Mouse (Mus musculus): Measurements from ENCODE around the gene Rc3h1. TPM values are rescaled to one million over a fixed set of nuclear protein-coding genes. Genes with fewer than 3 reads are reported as not detected.
"Not testable (repeated sequence)": the region's sequence is repeated elsewhere in the genome, so short reads cannot be mapped to it uniquely, and the experiment has no call there.

Rc3h1 gene
- polyA plus RNA-seq, 1 experiment from 2014 or later, result 9.9 TPM

- WGBS, result 85% methylated on average over 5 of the region's 5 CpGs
- Histone ChIP-seq H3K4me1 (no peaks in the 10 kb centered on the region), H3K9me3 (no peaks in the 10 kb centered on the region), H3K36me3 (peaks cover 66% of the 10 kb centered on the region), H3K4me2 (replicated peaks) (no peak overlapping the region), H3K27ac (replicated peaks) (no peak overlapping the region), H3K27me3 (no peaks in the 10 kb centered on the region), H3K4me3 (no peak overlapping the region), H3K9ac (replicated peaks) (no peak overlapping the region)
- no peak for ATAC-seq (ENCODE audit: low FRiP score, low read depth)
Measured at GRCm38 (mm10) chr1:160968643-160969042, 62.4 kb downstream of the Rc3h1 start.

- no peaks in the 10 kb centered on the region for H3K4me1 ChIP-seq
- H3K9ac ChIP-seq (replicated peaks), result no peak within 1 kb of the TSS
- no peaks in the 10 kb centered on the region for H3K9me3 ChIP-seq
- no peak within 1 kb of the TSS for H3K4me2 ChIP-seq (replicated peaks)
- H3K27me3 ChIP-seq, result no peaks in the 10 kb centered on the region
- H3K4me3 ChIP-seq, result no peak within 1 kb of the TSS
- no peak for ATAC-seq (ENCODE audit: low FRiP score, low read depth)
- H3K36me3 ChIP-seq, result no peaks in the 10 kb centered on the region
- no peak within 1 kb of the TSS for H3K27ac ChIP-seq (replicated peaks)
- WGBS, result 96% methylated on average over 4 of the region's 4 CpGs
Measured at GRCm38 (mm10) chr1:160978071-160978735, 72.0 kb downstream of the Rc3h1 start, which contains the start of gene Serpinc1. Gene Serpinc1, plus strand, starts transcription at chr1:160978585.

DNA sequence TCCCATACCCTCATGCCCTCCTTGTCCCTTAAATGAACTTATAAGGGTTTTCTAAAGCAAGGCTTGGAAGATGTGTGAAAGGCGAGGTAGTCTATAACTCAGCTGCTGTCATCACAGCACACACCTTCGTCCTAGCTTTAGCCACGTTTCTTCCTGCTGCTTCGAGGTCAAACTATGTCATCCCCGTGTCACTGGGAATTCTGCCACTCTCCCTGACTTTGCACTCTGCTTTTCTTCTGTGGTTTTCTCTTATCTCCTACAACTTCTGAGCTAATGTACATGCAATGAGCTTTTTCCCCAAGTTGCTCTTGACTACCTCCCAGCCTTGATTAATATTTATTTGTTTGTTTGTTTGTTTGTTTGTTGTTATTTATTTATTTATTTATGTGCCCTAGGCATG is 73.8 kb downstream of the Rc3h1 start:
- no peak for ATAC-seq (ENCODE audit: low FRiP score, low read depth)
- Histone ChIP-seq H3K27me3 (no peaks in the 10 kb centered on the region), H3K4me2 (replicated peaks) (no peak overlapping the region), H3K4me3 (no peak overlapping the region), H3K27ac (replicated peaks) (no peak overlapping the region), H3K9ac (replicated peaks) (no peak overlapping the region), H3K9me3 (no peaks in the 10 kb centered on the region), H3K4me1 (no peaks in the 10 kb centered on the region), H3K36me3 (no peaks in the 10 kb centered on the region)
- 85% methylated on average over 5 of the region's 5 CpGs for WGBS

DNA sequence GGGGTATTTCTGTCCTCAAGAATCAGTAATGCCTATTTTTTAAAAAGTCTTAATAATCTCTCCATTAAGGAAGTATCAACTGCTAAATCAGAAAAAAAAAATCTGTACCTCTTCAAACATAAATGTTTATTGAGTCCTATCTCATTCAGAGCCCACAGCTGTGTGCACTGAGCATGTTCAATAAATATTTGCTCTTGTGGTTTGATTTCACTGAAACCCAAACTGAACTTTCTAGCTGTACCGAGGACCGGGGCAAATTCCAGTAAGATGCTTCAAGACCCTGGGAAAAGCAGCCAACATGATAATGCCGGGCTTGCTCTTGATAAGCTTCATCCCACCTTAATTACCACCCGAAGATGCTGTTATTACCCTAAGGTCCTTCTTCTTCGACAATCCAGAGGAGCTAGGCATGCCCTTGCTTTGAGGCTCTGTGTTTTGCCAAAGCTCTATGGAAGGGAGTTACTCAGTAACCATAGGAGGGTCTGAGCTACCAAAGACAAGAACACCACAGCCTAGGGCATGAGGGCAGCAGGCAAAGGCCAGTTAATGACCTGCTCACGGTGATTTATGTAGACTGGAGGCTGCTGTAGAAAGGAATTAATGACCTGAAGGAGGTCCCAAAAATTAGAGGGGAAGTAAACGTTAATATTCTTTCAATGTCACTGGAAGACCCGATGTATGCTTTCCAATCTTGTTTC is 74.5 kb downstream of the Rc3h1 start:
- no peak overlapping the region for H3K9ac ChIP-seq (replicated peaks)
- no peak overlapping the region for H3K4me2 ChIP-seq (replicated peaks)
- no peaks in the 10 kb centered on the region for H3K4me1 ChIP-seq
- H3K27ac ChIP-seq (replicated peaks), result no peak overlapping the region
- WGBS, result 90% methylated on average over 8 of the region's 8 CpGs
- no peaks in the 10 kb centered on the region for H3K9me3 ChIP-seq
- no peaks in the 10 kb centered on the region for H3K36me3 ChIP-seq
- no peak for ATAC-seq (ENCODE audit: low FRiP score, low read depth)
- no peaks in the 10 kb centered on the region for H3K27me3 ChIP-seq
- no peak overlapping the region for H3K4me3 ChIP-seq

GRCm38 (mm10) chr1:160981337-160981736 is 75.1 kb downstream of the Rc3h1 start:
- ATAC-seq (ENCODE audit: low FRiP score, low read depth), result no peak
- no peak overlapping the region for H3K4me2 ChIP-seq (replicated peaks)
- H3K27ac ChIP-seq (replicated peaks), result no peak overlapping the region
- no peak overlapping the region for H3K4me3 ChIP-seq
- WGBS, result 97% methylated on average over 4 of the region's 4 CpGs
- no peak overlapping the region for H3K9ac ChIP-seq (replicated peaks)
- no peaks in the 10 kb centered on the region for H3K9me3 ChIP-seq
- no peaks in the 10 kb centered on the region for H3K36me3 ChIP-seq
- H3K27me3 ChIP-seq, result no peaks in the 10 kb centered on the region
- no peaks in the 10 kb centered on the region for H3K4me1 ChIP-seq

- ATAC-seq (ENCODE audit: low FRiP score, low read depth), result no peak
- Histone ChIP-seq H3K27ac (replicated peaks) (no peak overlapping the region), H3K36me3 (no peaks in the 10 kb centered on the region), H3K4me2 (replicated peaks) (no peak overlapping the region), H3K9me3 (no peaks in the 10 kb centered on the region), H3K4me3 (no peak overlapping the region), H3K4me1 (no peaks in the 10 kb centered on the region), H3K27me3 (no peaks in the 10 kb centered on the region), H3K9ac (replicated peaks) (no peak overlapping the region)
- WGBS, result 93% methylated on average over 3 of the region's 3 CpGs
Measured at GRCm38 (mm10) chr1:160982887-160983286, 76.7 kb downstream of the Rc3h1 start.

GRCm38 (mm10) chr1:160984731-160985130 is 78.5 kb downstream of the Rc3h1 start:
- not testable (repeated sequence) for H3K9me3 ChIP-seq; H3K27me3 ChIP-seq; ATAC-seq (ENCODE audit: low FRiP score, low read depth); H3K9ac ChIP-seq (replicated peaks); H3K4me3 ChIP-seq; H3K27ac ChIP-seq (replicated peaks); H3K4me2 ChIP-seq (replicated peaks); H3K4me1 ChIP-seq; H3K36me3 ChIP-seq
- WGBS, result 82% methylated on average over 1 of the region's 1 CpGs

DNA sequence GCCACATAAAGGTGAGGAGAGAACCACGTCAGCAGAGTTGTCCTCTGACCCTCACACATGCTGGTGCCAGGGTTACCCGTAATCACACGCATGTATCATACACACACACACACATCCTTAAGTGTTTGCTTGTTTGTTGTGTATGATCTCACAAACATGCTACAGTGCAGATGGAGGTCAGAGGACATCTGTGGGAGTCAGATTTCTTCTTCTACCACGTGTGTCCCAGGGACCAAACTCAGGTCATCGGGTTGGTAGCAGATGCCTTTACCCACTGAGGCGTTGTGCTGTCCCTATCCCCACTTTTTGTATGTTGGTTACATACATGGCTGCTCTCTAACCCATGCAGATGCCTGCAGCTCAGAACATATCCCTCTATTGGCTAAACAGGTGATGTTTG is 79.3 kb downstream of the Rc3h1 start:
- H3K4me3 ChIP-seq, result no peak overlapping the region
- no peaks in the 10 kb centered on the region for H3K9me3 ChIP-seq
- H3K4me2 ChIP-seq (replicated peaks), result no peak overlapping the region
- no peaks in the 10 kb centered on the region for H3K27me3 ChIP-seq
- ATAC-seq (ENCODE audit: low FRiP score, low read depth), result no peak
- no peak overlapping the region for H3K9ac ChIP-seq (replicated peaks)
- no peak overlapping the region for H3K27ac ChIP-seq (replicated peaks)
- WGBS, result 86% methylated on average over 6 of the region's 6 CpGs
- H3K36me3 ChIP-seq, result no peaks in the 10 kb centered on the region
- H3K4me1 ChIP-seq, result no peaks in the 10 kb centered on the region

DNA sequence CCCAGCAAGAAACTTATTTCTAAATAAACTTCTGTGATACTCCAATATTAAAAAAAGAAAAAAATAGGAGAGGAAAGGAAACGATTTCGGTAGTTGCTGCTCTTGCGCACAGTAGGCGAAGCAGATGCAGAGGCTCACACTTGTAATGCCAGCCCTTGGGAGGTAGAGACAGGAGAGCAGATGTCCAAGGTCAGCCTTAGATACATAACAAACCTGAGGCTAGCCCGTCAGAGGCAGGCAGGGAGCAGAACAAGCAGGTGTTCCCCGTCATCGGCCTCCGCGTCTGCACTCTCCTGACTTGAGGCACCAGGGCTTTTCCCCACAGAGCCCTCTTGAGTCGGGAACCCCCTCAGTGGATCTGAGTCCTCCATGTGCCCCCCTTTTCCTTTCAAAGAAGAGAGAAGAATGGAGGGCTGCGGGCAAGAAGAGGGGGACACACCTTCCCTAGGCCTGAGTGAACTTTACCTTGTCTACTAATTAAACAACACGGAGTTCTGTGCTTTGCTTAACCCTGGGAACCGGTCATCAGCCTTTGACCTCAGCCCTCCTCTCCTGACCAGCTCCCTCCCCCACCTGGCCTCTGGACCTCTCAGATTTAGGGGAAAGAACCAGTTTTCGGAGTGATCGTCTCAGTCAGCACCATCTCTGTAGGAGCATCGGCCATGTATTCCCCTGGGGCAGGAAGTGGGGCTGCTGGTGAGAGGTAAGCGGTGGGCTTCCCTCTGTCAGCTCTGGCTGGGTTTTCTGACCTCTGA is 80.8 kb downstream of the Rc3h1 start:
- no peak for ATAC-seq (ENCODE audit: low FRiP score, low read depth)
- 85% methylated on average over 17 of the region's 17 CpGs for WGBS

GRCm38 (mm10) chr1:160989395-160989794 is 83.2 kb downstream of the Rc3h1 start:
- WGBS, result 86% methylated on average over 15 of the region's 15 CpGs
- Histone ChIP-seq H3K4me2 (replicated peaks) (no peak overlapping the region), H3K4me1 (no peaks in the 10 kb centered on the region), H3K36me3 (no peaks in the 10 kb centered on the region), H3K4me3 (no peak overlapping the region), H3K9ac (replicated peaks) (no peak overlapping the region), H3K9me3 (no peaks in the 10 kb centered on the region), H3K27ac (replicated peaks) (no peak overlapping the region), H3K27me3 (no peaks in the 10 kb centered on the region)
- ATAC-seq (ENCODE audit: low FRiP score, low read depth), result no peak

More for the DNA sequence above, 80.8 kb downstream of the Rc3h1 start:
- H3K9ac ChIP-seq (replicated peaks), result no peak overlapping the region
- no peaks in the 10 kb centered on the region for H3K4me1 ChIP-seq
- no peak overlapping the region for H3K4me3 ChIP-seq
- no peaks in the 10 kb centered on the region for H3K27me3 ChIP-seq
- no peaks in the 10 kb centered on the region for H3K9me3 ChIP-seq
- no peaks in the 10 kb centered on the region for H3K36me3 ChIP-seq
- H3K4me2 ChIP-seq (replicated peaks), result no peak overlapping the region
- no peak overlapping the region for H3K27ac ChIP-seq (replicated peaks)

DNA sequence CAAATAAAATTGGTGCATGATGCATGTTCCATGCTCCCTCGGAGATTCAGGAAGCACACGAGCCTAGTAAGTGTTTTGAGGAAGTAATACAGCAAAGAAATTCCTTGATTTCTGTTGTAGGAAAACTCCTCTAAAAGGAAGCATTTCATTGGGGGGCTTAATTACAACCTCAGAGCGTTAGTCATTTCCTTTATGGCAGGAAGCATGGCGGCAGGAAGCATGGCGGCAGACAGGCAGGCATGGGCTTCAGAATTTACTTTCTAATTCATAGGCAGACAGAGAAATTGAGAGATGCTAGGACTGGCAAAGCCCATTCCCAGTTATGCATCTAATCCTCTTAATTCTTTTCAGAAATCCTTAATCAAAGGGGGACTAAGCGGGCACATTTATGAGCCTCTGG is 87.6 kb downstream of the Rc3h1 start:
- Histone ChIP-seq H3K4me1 (no peaks in the 10 kb centered on the region), H3K36me3 (no peaks in the 10 kb centered on the region), H3K27me3 (no peaks in the 10 kb centered on the region), H3K9ac (replicated peaks) (no peak overlapping the region), H3K27ac (replicated peaks) (no peak overlapping the region), H3K4me3 (no peak overlapping the region), H3K4me2 (replicated peaks) (no peak overlapping the region), H3K9me3 (no peaks in the 10 kb centered on the region)
- ATAC-seq (ENCODE audit: low FRiP score, low read depth), result no peak
- WGBS, result 68% methylated on average over 6 of the region's 6 CpGs

- no peak overlapping the region for H3K4me2 ChIP-seq (replicated peaks)
- no peaks in the 10 kb centered on the region for H3K27me3 ChIP-seq
- H3K9ac ChIP-seq (replicated peaks), result no peak overlapping the region
- no peaks in the 10 kb centered on the region for H3K4me1 ChIP-seq
- WGBS, result 68% methylated on average over 4 of the region's 4 CpGs
- peaks cover 18% of the 10 kb centered on the region; the same call in 1 of the 2 replicates for H3K36me3 ChIP-seq
- no peak overlapping the region for H3K27ac ChIP-seq (replicated peaks)
- no peak for ATAC-seq (ENCODE audit: low FRiP score, low read depth)
- no peak overlapping the region for H3K4me3 ChIP-seq
- H3K9me3 ChIP-seq, result no peaks in the 10 kb centered on the region
Measured at GRCm38 (mm10) chr1:161004942-161005341, 98.7 kb downstream of the Rc3h1 start.

All from midbrain, embryonic 12.5 days (tissue).